Mouse (Mus musculus) urinary bladder, adult 2 months (tissue): ENCODE results near the gene Uggt2. TPM values are rescaled to one million over a fixed set of nuclear protein-coding genes. Genes with fewer than 3 reads are reported as not detected.
"Not testable (repeated sequence)": the region's sequence is repeated elsewhere in the genome, so short reads cannot be mapped to it uniquely, and the experiment has no call there.

Source experiments
- DNase-seq: peaks from one replicate; pipeline ENCODE4 v3.0.0; 2022; ENCODE audit warnings: low spot score
- polyA plus RNA-seq: library from polyadenylated mRNA; depleted of rRNA; stranded (reverse); fragments of >200 nt; gene quantifications from 2 replicates; pipeline ENCODE4 v1.2.3, GENCODE M21; 2012

Gene Uggt2
- polyA plus RNA-seq, 1 experiment: 12.9 TPM

- no peak for DNase-seq
Measured at GRCm38 (mm10) chr14:119037076-119037683, 62.0 kb downstream of the Uggt2 start.

DNA sequence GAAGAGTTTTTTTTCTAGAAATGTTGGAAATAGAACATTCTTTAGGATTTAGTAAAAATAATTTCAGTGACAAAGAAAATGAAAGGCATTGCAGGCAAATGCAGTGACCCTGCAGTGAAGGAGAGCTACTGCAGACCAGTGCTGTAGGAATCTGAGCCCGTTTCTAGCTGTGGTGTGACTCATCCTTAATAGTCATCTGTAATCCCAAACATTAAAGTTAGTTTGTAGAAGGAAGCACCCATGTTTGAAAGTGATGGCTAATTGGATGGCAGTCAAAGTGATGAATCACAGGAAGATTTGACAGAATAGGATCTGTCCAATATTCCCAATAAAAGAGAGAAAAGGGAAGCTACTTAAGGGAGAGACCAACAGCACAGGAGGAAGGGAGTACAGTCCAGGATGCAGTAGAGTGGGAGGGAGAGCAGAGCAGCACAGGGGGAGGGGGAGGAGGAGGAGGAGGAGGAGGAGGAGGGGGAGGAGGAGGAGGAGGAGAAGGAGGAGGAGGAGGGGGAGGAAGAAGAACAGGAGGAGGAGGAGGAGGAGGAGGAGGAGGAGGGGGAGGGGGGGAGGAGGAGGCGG, 71.5 kb downstream of the Uggt2 start:
- DNase-seq: no peak

GRCm38 (mm10) chr14:119027130-119027529, 72.1 kb downstream of the Uggt2 start:
- DNase-seq: no peak

- no peak for DNase-seq
Measured at GRCm38 (mm10) chr14:119025889-119026288, 73.3 kb downstream of the Uggt2 start.

DNA sequence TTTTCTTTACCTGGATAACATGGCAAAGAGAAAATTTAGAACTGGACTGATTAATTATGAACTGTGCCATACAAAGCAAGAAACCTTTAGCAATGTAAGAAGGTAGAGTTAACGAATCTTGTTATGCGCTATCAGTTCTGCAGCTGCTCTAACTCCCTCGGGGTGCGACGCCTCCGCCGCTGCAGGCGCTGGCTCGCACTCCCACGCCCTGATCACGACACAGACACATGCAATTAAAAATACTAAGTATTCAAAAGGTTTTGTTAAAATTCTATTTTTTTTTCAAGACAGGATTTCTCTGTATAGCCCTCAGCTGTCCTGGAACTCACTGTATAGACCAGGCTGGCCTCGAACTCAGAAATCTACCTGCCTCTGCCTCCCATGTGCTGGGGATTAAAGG, 85.7 kb downstream of the Uggt2 start:
- no peak for DNase-seq

- no peak for DNase-seq
Measured at GRCm38 (mm10) chr14:119012607-119013431, 86.4 kb downstream of the Uggt2 start.

DNA sequence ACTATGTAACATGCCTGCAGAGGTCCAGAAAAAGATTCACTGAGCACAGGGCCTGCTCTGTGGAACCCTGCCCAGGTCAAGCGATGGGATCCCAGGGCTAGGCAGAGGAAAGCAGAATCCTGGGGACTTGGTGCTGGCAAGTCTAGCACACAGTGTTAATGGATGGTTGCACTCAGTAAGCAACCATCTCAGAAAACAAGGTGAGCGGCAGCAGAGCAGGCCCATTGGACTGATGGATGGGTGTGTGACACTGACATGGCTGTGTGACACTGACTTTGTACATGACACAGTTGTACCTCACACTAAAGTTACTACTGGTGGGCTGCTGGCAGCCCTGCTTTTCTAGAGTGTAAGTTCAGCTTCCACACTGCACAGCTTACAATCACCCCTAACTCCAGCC, 89.7 kb downstream of the Uggt2 start:
- DNase-seq: no peak

DNA sequence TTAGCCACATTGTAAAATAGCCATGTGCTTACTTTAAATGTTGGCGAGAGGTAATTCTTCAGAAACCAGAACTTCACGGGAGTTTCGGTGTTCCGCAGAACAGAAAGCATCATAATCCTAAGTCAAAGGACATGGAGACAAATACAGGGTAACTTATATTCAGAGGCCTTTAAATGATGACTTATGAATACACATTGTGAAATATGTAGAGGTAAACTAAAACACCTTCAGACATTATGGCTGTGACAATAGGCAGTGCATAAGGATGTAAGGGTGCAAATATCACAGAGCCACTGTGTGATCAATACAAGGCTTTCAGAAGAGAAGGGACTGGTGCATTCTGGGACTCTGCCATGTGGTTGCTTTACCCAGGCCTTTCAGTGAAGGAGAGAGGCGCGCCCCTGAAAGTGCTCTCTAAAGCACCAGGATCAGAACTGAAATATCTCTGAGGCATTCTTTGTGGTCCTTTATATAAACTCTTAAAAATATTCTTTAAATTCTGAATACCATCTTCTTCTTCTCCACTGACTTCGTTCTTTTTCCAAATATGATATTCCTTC, 91.1 kb downstream of the Uggt2 start:
- no peak for DNase-seq

GRCm38 (mm10) chr14:119007103-119007951, 91.9 kb downstream of the Uggt2 start:
- peak; percentile 72 for DNase-seq

- no peak for DNase-seq
Measured at GRCm38 (mm10) chr14:119006441-119007102, 92.7 kb downstream of the Uggt2 start.

DNA sequence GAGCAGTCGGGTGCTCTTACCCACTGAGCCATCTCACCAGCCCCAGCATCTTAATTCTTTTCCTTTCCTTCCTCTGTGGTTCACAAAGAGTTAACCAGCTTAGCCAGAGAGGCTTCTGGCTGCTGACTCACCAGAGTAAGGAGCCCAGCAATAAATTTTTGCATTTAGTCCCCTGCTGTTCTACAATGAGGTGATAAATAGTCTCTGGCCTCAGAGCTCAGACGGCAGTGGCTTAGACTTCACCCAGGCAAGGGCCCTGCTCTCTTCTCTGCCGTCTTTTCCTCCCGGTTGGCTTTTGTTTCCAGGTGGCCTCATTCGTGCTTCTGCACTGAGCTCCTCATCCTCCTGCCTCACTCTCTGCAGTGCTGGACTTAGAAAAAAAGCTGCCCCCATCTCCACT, 93.4 kb downstream of the Uggt2 start:
- no peak for DNase-seq

GRCm38 (mm10) chr14:119003320-119003719, 95.9 kb downstream of the Uggt2 start:
- no peak for DNase-seq

- DNase-seq: no peak
Measured at GRCm38 (mm10) chr14:118995226-118995925, 103.9 kb downstream of the Uggt2 start.

GRCm38 (mm10) chr14:118987523-118988496, 111.4 kb downstream of the Uggt2 start:
- no peak for DNase-seq

GRCm38 (mm10) chr14:118986653-118987522, 112.3 kb downstream of the Uggt2 start:
- no peak for DNase-seq

GRCm38 (mm10) chr14:118984161-118984560, 115.1 kb downstream of the Uggt2 start:
- no peak for DNase-seq

- no peak for DNase-seq
Measured at GRCm38 (mm10) chr14:118983396-118983795, 115.8 kb downstream of the Uggt2 start.

DNA sequence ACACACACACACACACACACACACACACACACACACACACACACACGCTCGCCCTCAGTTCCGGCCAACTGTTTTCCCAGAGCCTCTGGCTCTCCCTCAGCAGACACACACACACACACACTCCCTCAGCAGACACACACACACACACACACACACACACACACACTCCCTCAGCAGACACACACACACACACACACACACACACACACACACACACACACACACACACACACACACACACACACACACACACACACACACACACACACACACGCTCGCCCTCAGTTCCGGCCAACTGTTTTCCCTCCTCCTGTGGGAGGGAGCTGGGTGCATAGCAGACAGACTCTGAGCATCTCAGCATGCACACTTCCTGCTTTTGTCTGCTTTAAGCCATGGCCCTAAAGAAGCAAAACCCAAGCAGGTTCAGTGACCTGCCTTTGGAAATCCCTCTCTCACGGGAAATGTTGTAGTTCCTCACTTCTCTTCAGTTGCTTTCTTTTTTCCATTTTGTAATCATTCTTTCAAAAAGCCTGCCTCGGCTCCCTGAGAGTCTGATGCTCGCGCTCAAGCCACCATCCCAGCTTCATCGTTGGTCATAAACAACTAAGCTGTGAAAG, 116.7 kb downstream of the Uggt2 start:
- DNase-seq: not testable (repeated sequence)
